Mouse (Mus musculus) cerebellum, adult 2 months (tissue): Measurements from ENCODE around the gene Grb7. TPM values are rescaled to one million over a fixed set of nuclear protein-coding genes. Genes with fewer than 3 reads are reported as not detected.

Experiments
- DNase-seq, 2 experiments: peaks; one replicate each; pipeline ENCODE4 v3.0.0; 2021
- H3K27ac ChIP-seq: fragments of 200-500 bp; 2 replicates; pipeline ENCODE4 v1.5.1; 2012; ENCODE audit warnings: low read length, control low read depth, inconsistent platforms; ENCODE audit not compliant: insufficient read depth
- H3K27me3 ChIP-seq: fragments of 200-500 bp; 2 replicates; pipeline ENCODE4 v1.6.1; 2012; ENCODE audit warnings: inconsistent platforms, mild to moderate bottlenecking, low read length, moderate library complexity; ENCODE audit not compliant: control insufficient read depth, insufficient read depth
- H3K4me1 ChIP-seq: fragments of 200-500 bp; 2 replicates; pipeline ENCODE4 v1.6.1; 2011; ENCODE audit warnings: low read length; ENCODE audit not compliant: control insufficient read depth, insufficient read depth
- H3K4me3 ChIP-seq: fragments of 200-500 bp; replicated peaks from 2 replicates; pipeline ENCODE3; 2011; ENCODE audit warnings: mild to moderate bottlenecking, low read depth, low read length, control low read depth; ENCODE audit not compliant: insufficient read depth
- CTCF ChIP-seq: fragments of 200-500 bp; IDR thresholded peaks from 2 replicates; pipeline ENCODE4 v1.5.1; 2011; ENCODE audit warnings: low read depth, mild to moderate bottlenecking, control low read depth, low read length, moderate library complexity, borderline replicate concordance; ENCODE audit not compliant: insufficient read depth
- POLR2A ChIP-seq: fragments of 200-500 bp; IDR thresholded peaks from 2 replicates; pipeline ENCODE4 v1.6.1; 2011; ENCODE audit warnings: low read length, control low read depth, borderline replicate concordance; ENCODE audit not compliant: insufficient read depth
- WGBS: fragments of 180-500 bp; shearing (Covaris S2); methylation state at CpG from one replicate; pipeline ENCODE4 v1.1.7; 2018; 5-methylcytosine and 5-hydroxymethylcytosine counted together
- polyA plus RNA-seq: library from polyadenylated mRNA; depleted of rRNA; stranded (reverse); fragments of >200 nt; gene quantifications from 2 replicates; pipeline ENCODE4 v1.2.3, GENCODE M21; 2012

The Grb7 gene
- polyA plus RNA-seq, 1 experiment: 15.8 TPM

- DNase-seq: no peak
Measured at GRCm38 (mm10) chr11:98431743-98432502, 14.3 kb upstream of the Grb7 start.

DNA sequence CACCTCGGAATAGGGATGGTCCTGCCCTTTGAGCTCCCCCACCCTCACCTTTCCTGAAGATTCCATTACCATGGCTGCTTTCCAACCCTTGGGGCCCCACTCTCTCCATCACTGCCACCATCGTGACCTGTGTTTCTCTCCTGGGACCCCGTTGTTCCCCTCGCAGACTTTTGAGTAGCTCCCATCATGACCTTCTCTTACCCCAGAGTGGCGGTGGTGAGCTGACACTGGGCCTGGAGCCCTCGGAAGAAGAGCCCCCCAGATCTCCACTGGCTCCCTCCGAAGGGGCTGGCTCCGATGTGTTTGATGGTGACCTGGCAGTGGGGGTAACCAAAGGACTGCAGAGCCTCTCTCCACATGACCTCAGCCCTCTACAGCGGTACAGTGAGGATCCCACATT, 10.5 kb upstream of the Grb7 start:
- no peak for DNase-seq
- TF ChIP-seq POLR2A (no peak), CTCF (no peak)
- no peak overlapping the region for H3K4me3 ChIP-seq
- H3K4me1 ChIP-seq: no peaks in the 10 kb centered on the region; the same call in 1 of the 2 replicates
- whole genome bisulfite sequencing: 89% methylated on average over 9 of the region's 9 CpGs
- H3K27ac ChIP-seq: no peak overlapping the region
- H3K27me3 ChIP-seq: no peaks in the 10 kb centered on the region

More at GRCm38 (mm10) chr11:98431743-98432502, 14.3 kb upstream of the Grb7 start:
- H3K27me3 ChIP-seq: no peaks in the 10 kb centered on the region
- 77% methylated on average over 9 of the region's 9 CpGs for WGBS
- H3K27ac ChIP-seq: no peak overlapping the region
- H3K4me1 ChIP-seq: no peaks in the 10 kb centered on the region
- H3K4me3 ChIP-seq: no peak overlapping the region
- no peak for TF ChIP-seq POLR2A
- TF ChIP-seq CTCF: no peak

GRCm38 (mm10) chr11:98437441-98437840, 8.8 kb upstream of the Grb7 start:
- 89% methylated on average over 6 of the region's 6 CpGs for WGBS
- DNase-seq: no peak
- TF ChIP-seq POLR2A: no peak
- TF ChIP-seq CTCF: no peak
- H3K4me1 ChIP-seq: no peaks in the 10 kb centered on the region; the same call in 1 of the 2 replicates
- no peak overlapping the region for H3K27ac ChIP-seq
- no peak overlapping the region for H3K4me3 ChIP-seq
- H3K27me3 ChIP-seq: no peaks in the 10 kb centered on the region

- under 1% methylated on average over 43 of the region's 43 CpGs for WGBS
- no peak within 1 kb of the TSS for H3K27ac ChIP-seq
- H3K27me3 ChIP-seq: no peaks in the 10 kb centered on the region
Measured at GRCm38 (mm10) chr11:98438331-98439158, 7.6 kb upstream of the Grb7 start, which contains the start of gene Mien1. Gene Mien1 (minus strand): TSS chr11:98438991.

GRCm38 (mm10) chr11:98443688-98444087, 2.5 kb upstream of the Grb7 start:
- Histone ChIP-seq H3K27me3 (no peaks in the 10 kb centered on the region), H3K4me1 (peaks cover 10% of the 10 kb centered on the region; the same call in 1 of the 2 replicates), H3K4me3 (no peak overlapping the region), H3K27ac (no peak overlapping the region)
- TF ChIP-seq CTCF: no peak
- TF ChIP-seq POLR2A: no peak
- DNase-seq: no peak
- WGBS: 98% methylated on average over 1 of the region's 1 CpGs

More at GRCm38 (mm10) chr11:98438331-98439158, 7.6 kb upstream of the Grb7 start, which contains the start of gene Mien1:
- Histone ChIP-seq H3K4me1 (no peaks in the 10 kb centered on the region; the same call in 1 of the 2 replicates), H3K4me3 (peak within 1 kb of the TSS; percentile 68)
- peak; percentile 93 to 98 for DNase-seq
- TF ChIP-seq POLR2A (peak; percentile 94), CTCF (peak; percentile 85)

- WGBS: 53% methylated on average over 1 of the region's 1 CpGs
- Histone ChIP-seq H3K4me3 (no peak overlapping the region), H3K27ac (no peak overlapping the region), H3K27me3 (no peaks in the 10 kb centered on the region), H3K4me1 (peaks cover 18% of the 10 kb centered on the region)
- DNase-seq: no peak
- TF ChIP-seq CTCF (no peak), POLR2A (no peak)
Measured at GRCm38 (mm10) chr11:98445238-98445637, 956 bp upstream of the Grb7 start.

DNA sequence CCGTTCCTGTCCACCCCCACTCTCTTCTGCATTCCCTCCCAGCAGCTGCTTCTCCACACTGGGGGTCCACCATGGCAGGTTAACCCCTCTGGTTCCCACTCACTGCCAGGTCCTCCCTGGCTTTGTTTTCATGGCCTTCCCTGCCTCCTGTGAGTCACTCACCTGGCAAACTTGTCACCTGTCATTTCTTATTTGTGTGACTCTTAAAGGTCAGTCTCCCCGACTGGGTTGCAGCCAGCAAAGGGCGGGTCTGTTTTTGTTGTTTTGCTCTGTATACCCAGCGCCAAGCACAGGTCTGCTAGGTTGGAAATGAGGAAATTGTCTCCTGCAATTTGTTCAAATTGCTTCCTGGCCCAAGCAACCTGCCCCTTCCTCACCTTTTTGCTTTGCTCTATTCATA, 515 bp upstream of the Grb7 start:
- WGBS: 52% methylated on average over 4 of the region's 4 CpGs

More for the DNA sequence above, 515 bp upstream of the Grb7 start:
- Histone ChIP-seq H3K27me3 (no peaks in the 10 kb centered on the region), H3K4me1 (peaks cover 18% of the 10 kb centered on the region), H3K27ac (0 out of 2 replicates have a peak overlapping the region, but pooled peaks have one; percentile 20), H3K4me3 (no peak overlapping the region)
- DNase-seq: no peak
- TF ChIP-seq CTCF (no peak), POLR2A (no peak)
